Mouse (Mus musculus): ENCODE results near the gene Slc25a20.

The Slc25a20 gene

GRCm38 (mm10) chr9:108686475-108686887, 24.6 kb downstream of the Slc25a20 start:
- WGBS, result 77% methylated on average over 4 of the region's 4 CpGs

- 93% methylated on average over 6 of the region's 6 CpGs for WGBS
Measured at GRCm38 (mm10) chr9:108687181-108687580, 25.3 kb downstream of the Slc25a20 start.

- 81% methylated on average over 2 of the region's 2 CpGs for WGBS
Measured at GRCm38 (mm10) chr9:108687686-108688085, 25.8 kb downstream of the Slc25a20 start.

GRCm38 (mm10) chr9:108688451-108688850, 26.6 kb downstream of the Slc25a20 start:
- 80% methylated on average over 9 of the region's 9 CpGs for WGBS

DNA sequence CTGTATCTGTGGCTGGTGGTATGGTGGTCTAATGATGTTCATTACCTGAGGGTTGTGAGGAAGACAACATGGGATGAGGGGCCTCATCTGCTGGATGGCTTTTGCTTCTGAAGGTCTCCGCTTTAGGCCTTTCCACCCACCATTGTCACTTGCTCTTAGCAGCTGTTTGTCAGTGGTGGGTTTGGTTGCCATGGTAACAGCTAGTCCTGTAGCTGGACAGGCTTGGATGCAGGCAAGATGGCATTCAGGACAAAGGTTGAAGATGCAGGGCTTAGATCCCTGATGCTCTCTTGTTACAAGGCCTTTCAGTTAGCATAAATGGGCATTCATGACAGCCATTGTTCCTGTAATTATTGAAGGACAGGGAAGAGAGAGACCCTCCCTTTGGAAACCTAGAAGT, 27.2 kb downstream of the Slc25a20 start, which contains the start of gene Prkar2a:
Gene Prkar2a, plus strand, starts transcription at position 209 of the 400 bp plus-strand sequence.
- WGBS, result 90% methylated on average over 1 of the region's 1 CpGs

GRCm38 (mm10) chr9:108689993-108690392, 28.1 kb downstream of the Slc25a20 start:
- 79% methylated on average over 1 of the region's 1 CpGs for WGBS

- 82% methylated on average over 6 of the region's 6 CpGs for WGBS
Measured at GRCm38 (mm10) chr9:108690914-108691313, 29.0 kb downstream of the Slc25a20 start.

- WGBS, result 58% methylated on average over 8 of the region's 8 CpGs
Measured at GRCm38 (mm10) chr9:108691371-108691770, 29.5 kb downstream of the Slc25a20 start.

DNA sequence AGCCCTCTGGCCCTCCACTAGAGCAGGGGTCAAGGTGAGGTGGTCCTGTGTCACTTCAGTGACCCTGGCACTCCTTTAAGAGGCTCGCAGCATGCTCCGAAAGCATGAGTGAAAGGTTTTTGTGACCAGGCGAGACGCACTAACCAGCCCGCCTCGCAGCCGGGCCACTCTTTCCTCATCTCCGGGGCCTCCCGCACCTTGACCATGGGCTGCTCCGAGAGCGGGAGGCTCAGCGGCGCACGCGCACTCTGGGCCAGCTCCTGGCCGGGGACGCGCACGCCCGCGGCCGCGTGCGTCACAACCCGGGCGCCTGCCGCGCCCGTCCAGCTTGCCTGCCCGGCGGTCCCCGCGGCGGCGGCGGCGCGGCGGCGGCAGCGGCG, 29.9 kb downstream of the Slc25a20 start:
- under 1% methylated on average over 42 of the region's 42 CpGs for WGBS

- under 1% methylated on average over 92 of the region's 92 CpGs for WGBS
Measured at GRCm38 (mm10) chr9:108692226-108693041, 30.5 kb downstream of the Slc25a20 start.

- WGBS, result 48% methylated on average over 4 of the region's 4 CpGs
Measured at GRCm38 (mm10) chr9:108693946-108694345, 32.1 kb downstream of the Slc25a20 start.

DNA sequence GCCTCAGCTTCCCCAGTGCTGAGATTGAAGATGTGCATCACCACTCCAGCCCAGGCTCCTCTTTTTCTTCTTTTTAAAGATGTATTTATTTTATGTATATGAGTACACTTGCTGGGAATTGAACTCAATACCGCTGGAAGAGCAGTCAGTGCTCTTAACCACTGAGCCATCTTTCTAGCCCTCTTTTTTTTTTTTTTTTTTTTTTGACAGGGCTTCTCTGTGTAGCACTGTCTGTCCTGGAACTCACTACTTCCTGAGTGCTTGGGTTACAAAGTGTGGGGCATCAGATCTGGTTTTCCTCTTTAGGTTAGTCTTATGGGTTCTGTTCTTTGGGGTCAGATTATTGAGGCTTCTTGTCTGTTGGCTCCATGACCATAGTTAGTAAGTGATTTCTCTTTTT, 32.6 kb downstream of the Slc25a20 start:
- WGBS, result 85% methylated on average over 1 of the region's 1 CpGs

DNA sequence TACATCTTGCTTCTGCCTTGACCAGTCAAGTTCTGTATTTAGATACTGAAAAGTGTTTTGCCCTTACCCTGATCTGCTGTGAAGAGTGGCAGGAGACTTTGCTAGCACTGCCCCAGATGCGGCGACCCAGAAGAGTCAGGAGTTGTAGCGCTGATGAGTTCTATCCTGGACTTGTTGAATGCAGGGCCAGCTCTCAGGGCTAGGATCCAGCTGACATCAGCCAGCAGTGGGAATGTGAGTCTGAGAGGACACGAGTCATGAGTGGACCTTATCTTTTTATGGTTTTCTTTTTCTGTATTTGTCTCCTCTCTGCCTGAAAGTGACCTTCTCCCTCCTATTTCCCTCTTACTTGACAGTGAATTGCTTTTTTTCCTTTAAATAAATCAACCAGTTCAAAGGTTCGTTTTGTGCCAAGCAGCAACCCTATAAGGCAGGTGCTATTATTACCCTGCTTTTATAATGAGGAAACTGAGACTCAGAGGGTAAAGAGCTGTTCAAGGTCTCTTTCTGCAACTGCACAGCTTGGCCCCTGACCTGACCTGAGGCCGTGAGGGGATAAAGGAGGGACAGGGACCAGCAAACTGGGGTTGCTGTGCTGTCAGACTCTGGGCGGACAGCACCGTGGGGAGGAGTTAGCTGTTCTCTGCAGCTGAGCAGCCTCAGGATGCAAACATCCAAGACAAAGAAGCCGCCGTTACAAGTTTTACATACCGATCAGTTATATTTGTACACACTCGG, 41.7 kb downstream of the Slc25a20 start:
- 46% methylated on average over 12 of the region's 12 CpGs for WGBS

GRCm38 (mm10) chr9:108704591-108704990, 42.7 kb downstream of the Slc25a20 start:
- WGBS, result 73% methylated on average over 7 of the region's 7 CpGs

DNA sequence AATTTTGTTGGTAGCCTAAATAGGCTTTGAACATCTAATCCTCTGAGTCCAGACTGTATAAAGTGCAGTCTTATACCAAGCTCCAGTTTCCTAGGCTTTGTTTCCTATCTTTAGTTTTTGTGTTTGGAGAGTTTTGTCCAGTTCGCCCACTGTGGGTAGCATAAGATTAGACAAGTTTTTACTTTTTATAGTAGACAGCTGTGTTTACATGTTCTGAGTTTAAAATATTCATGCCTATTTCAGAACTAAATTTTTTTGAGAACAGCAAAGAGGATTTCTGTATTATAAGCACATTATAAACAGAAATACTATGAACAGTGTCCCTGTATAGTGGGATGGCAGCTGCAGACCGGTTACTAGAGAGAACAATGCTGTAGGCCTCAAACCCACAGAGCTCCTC, 45.3 kb downstream of the Slc25a20 start:
- 42% methylated on average over 2 of the region's 2 CpGs for WGBS

DNA sequence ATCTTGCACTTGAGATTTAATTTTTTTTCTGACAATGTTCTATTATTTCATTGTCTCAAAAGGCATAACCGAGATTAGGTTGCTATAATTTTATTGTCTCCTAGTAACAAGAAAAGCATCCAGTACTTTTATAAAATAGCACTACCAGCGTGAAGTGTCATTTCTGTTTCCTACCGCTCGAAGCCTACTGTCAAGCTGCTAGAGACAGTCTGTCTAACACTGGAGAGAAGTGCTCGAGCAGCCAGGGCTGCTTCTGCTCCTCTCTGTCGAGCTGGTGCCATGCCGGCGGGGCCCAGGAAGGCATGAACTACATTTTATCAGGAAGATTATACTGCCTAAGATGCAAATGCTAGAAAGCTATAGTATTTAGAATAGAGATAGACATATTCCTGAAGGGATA, 46.9 kb downstream of the Slc25a20 start:
- 64% methylated on average over 8 of the region's 8 CpGs for WGBS

GRCm38 (mm10) chr9:108710767-108711166, 48.9 kb downstream of the Slc25a20 start:
- 84% methylated on average over 7 of the region's 7 CpGs for WGBS

- WGBS, result 88% methylated on average over 4 of the region's 4 CpGs
Measured at GRCm38 (mm10) chr9:108716199-108716598, 54.3 kb downstream of the Slc25a20 start.

DNA sequence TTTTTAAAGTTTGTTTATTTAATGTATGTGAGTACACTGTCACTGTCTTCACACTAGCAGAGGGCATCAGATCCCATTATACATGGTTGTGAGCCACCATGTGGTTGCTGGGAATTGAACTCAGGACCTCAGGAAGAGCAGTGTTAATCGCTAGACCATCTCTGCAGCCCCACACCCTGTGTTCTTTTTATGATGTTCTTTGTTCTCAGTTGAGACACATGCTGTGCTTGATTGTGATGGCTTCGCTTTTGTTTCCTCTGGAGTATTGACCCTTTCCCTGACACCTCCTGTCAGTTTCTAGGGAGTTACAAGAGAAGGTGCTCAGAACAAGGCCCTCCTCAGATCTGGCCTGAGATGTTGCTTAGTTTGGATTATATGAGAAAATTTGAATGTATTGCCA, 61.9 kb downstream of the Slc25a20 start:
- 45% methylated on average over 2 of the region's 2 CpGs for WGBS

GRCm38 (mm10) chr9:108726116-108726515, 64.2 kb downstream of the Slc25a20 start:
- WGBS, result 52% methylated on average over 5 of the region's 5 CpGs
